Mouse (Mus musculus): ENCODE data around the gene Plk1. TPM values are rescaled to one million over a fixed set of nuclear protein-coding genes. Genes with fewer than 3 reads are reported as not detected.

The Plk1 gene
- polyA plus RNA-seq, 1 experiment from 2014 or later = 46.6 TPM

DNA sequence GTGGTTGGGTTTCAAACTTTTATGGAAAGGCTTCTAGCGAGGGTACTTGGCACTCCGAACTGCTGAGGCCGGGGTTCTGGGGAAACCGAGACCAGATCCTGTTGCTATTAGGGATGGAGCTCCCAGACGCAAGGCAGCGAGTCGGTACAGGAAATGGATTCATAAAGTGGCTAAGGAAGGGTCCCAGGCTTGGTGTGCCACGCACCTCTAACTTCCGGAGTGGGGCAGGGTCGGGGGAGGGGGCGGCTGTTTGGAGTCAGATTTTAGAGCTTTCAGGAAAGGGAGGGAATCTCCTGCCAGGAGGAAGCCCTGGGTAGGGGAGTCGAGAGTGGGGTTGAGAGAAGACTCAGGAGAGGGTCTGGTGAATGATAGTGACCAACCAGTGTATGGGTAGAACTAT is 798 bp downstream of the Plk1 start:
- peaks cover 7% of the 10 kb centered on the region; the same call in 1 of the 2 replicates for H3K36me3 ChIP-seq (ENCODE audit: insufficient read depth, low read length)
- peak overlapping the region; percentile 91 for H3K4me2 ChIP-seq (ENCODE audit: low read length)
- peak overlapping the region; percentile 65 for H3K4me3 ChIP-seq (replicated peaks; ENCODE audit: low read depth, low read length)
- H3K4me1 ChIP-seq (replicated peaks; ENCODE audit: insufficient read depth, low read length) = 0 out of 2 replicates have a peak, but pooled peaks cover 14% of the 10 kb centered on the region
- no peak for ATAC-seq (replicated peaks; ENCODE audit: low FRiP score, low read depth)
- no peaks in the 10 kb centered on the region for H3K9me3 ChIP-seq (replicated peaks; ENCODE audit: low read length)
- 2% methylated on average over 12 of the region's 12 CpGs for WGBS
- H3K27me3 ChIP-seq (ENCODE audit: insufficient read depth, low read length) = no peaks in the 10 kb centered on the region
- no peak for TF ChIP-seq CTCF (IDR thresholded peaks at IDR 0.05; ENCODE audit: low read depth)
- H3K27ac ChIP-seq = no peak overlapping the region
- peak overlapping the region; percentile 68 for H3K9ac ChIP-seq (ENCODE audit: low read depth, low read length)
- DNase-seq (ENCODE audit: low spot score) = peak; percentile 14

DNA sequence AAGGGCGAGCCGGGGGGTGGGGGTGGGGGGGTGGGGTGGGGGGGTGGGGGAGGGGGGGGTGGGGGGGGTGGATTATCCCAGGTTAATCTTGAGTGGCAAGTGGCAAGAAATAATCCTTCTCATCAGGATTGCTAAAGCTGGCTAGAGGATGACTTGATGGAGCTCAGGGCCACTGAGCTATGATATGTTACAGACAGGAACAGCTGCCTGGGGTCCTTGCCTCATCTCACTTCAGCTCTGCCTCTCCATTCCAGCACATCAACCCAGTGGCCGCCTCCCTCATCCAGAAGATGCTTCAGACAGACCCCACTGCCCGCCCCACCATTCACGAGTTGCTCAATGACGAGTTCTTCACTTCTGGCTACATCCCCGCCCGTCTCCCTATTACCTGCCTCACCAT is 4.5 kb downstream of the Plk1 start:
- no peaks in the 10 kb centered on the region for H3K9me3 ChIP-seq (replicated peaks; ENCODE audit: low read length)
- no peak for TF ChIP-seq CTCF (IDR thresholded peaks at IDR 0.05; ENCODE audit: low read depth)
- ATAC-seq (replicated peaks; ENCODE audit: low FRiP score, low read depth) (no peak), DNase-seq (ENCODE audit: low spot score) (no peak)
- no peak overlapping the region for H3K9ac ChIP-seq (ENCODE audit: low read depth, low read length)
- H3K27ac ChIP-seq = no peak overlapping the region
- 91% methylated on average over 8 of the region's 8 CpGs for WGBS
- H3K4me3 ChIP-seq (replicated peaks; ENCODE audit: low read depth, low read length) = no peak overlapping the region
- no peaks in the 10 kb centered on the region for H3K27me3 ChIP-seq (ENCODE audit: insufficient read depth, low read length)
- H3K4me1 ChIP-seq (replicated peaks; ENCODE audit: insufficient read depth, low read length) = 0 out of 2 replicates have a peak, but pooled peaks cover 7% of the 10 kb centered on the region
- peaks cover 25% of the 10 kb centered on the region for H3K36me3 ChIP-seq (ENCODE audit: insufficient read depth, low read length)
- H3K4me2 ChIP-seq (ENCODE audit: low read length) = no peak overlapping the region

DNA sequence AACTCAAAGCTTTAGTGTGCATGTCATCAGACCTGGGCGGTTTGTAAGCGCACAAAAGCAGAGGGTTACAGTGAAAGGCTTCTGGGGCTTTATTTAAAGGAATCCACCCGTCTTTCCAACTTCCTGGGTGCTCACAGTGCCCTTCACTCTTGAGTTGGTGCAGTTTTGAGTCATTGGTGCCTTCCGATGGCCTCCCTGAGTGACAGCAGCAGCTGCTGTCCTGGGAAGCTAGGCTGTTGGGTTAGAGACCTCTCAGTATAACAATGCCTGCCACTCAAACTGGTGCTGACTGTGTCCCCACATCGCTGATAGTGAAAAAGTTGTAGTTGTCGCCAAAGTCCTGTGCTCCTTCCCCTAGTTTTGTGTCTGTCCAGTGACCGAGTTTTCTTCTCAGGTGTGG is 8.0 kb downstream of the Plk1 start:
- no peak for TF ChIP-seq CTCF (IDR thresholded peaks at IDR 0.05; ENCODE audit: low read depth)
- no peaks in the 10 kb centered on the region for H3K9me3 ChIP-seq (replicated peaks; ENCODE audit: low read length)
- H3K4me2 ChIP-seq (ENCODE audit: low read length) = no peak overlapping the region
- DNase-seq (ENCODE audit: low spot score) (no peak), ATAC-seq (replicated peaks; ENCODE audit: low FRiP score, low read depth) (no peak)
- H3K4me3 ChIP-seq (replicated peaks; ENCODE audit: low read depth, low read length) = no peak overlapping the region
- H3K4me1 ChIP-seq (replicated peaks; ENCODE audit: insufficient read depth, low read length) = no peaks in the 10 kb centered on the region
- no peak overlapping the region for H3K9ac ChIP-seq (ENCODE audit: low read depth, low read length)
- no peak overlapping the region for H3K27ac ChIP-seq
- peaks cover 41% of the 10 kb centered on the region for H3K36me3 ChIP-seq (ENCODE audit: insufficient read depth, low read length)
- 94% methylated on average over 7 of the region's 7 CpGs for WGBS
- H3K27me3 ChIP-seq (ENCODE audit: insufficient read depth, low read length) = no peaks in the 10 kb centered on the region

DNA sequence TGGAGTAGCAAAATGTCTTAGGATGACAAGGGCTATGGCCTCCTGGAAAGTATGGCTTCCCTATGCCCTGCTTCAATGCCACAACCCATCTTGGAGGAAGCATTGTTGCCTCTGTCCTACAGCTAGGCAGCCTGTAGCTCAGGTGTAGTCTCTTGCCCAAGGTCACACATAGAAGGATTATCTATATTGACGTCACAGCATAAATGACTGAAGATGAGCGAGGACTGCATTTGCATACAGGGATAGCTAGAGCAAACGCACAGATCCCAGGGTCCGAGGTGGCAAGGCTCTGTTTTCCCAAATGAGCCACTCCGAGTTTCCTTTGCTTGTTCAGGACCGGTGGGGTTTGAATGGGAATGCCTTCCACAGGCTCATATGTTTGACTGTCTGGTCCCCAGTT is 11.5 kb downstream of the Plk1 start:
- Histone ChIP-seq H3K4me2 (ENCODE audit: low read length) (no peak overlapping the region), H3K4me3 (replicated peaks; ENCODE audit: low read depth, low read length) (no peak overlapping the region), H3K27me3 (ENCODE audit: insufficient read depth, low read length) (no peaks in the 10 kb centered on the region), H3K36me3 (ENCODE audit: insufficient read depth, low read length) (peaks cover 35% of the 10 kb centered on the region), H3K4me1 (replicated peaks; ENCODE audit: insufficient read depth, low read length) (no peaks in the 10 kb centered on the region), H3K9me3 (replicated peaks; ENCODE audit: low read length) (no peaks in the 10 kb centered on the region), H3K27ac (no peak overlapping the region), H3K9ac (ENCODE audit: low read depth, low read length) (no peak overlapping the region)
- WGBS = 83% methylated on average over 6 of the region's 6 CpGs
- TF ChIP-seq CTCF (IDR thresholded peaks at IDR 0.05; ENCODE audit: low read depth) = no peak
- ATAC-seq (replicated peaks; ENCODE audit: low FRiP score, low read depth) (no peak), DNase-seq (ENCODE audit: low spot score) (no peak)

DNA sequence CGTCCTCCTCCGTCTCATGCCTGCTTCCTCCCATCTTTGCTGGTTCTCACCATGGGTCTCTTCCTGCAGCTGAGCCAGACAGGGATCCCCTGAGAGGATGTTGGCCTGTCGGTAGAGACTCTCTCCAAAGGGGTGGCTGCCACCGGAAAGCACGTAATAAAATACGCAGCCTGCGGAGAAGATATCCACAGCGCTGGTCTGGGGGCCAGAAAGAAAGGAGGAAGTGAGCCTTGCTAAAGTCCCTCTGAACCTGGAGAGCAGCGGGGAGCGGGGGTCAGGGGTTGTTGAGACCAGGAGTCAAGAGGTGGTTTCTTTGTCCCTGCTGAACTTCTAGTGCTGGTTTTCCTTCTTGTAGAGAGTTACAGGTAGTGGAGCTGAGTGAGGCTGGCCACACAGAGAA is 12.4 kb downstream of the Plk1 start:
- Histone ChIP-seq H3K9me3 (replicated peaks; ENCODE audit: low read length) (no peaks in the 10 kb centered on the region), H3K4me2 (ENCODE audit: low read length) (no peak overlapping the region), H3K9ac (ENCODE audit: low read depth, low read length) (no peak overlapping the region), H3K4me3 (replicated peaks; ENCODE audit: low read depth, low read length) (no peak overlapping the region), H3K27me3 (ENCODE audit: insufficient read depth, low read length) (no peaks in the 10 kb centered on the region), H3K36me3 (ENCODE audit: insufficient read depth, low read length) (peaks cover 35% of the 10 kb centered on the region), H3K27ac (no peak overlapping the region), H3K4me1 (replicated peaks; ENCODE audit: insufficient read depth, low read length) (no peaks in the 10 kb centered on the region)
- 64% methylated on average over 10 of the region's 10 CpGs for WGBS
- DNase-seq (ENCODE audit: low spot score) (no peak), ATAC-seq (replicated peaks; ENCODE audit: low FRiP score, low read depth) (no peak)
- no peak for TF ChIP-seq CTCF (IDR thresholded peaks at IDR 0.05; ENCODE audit: low read depth)

DNA sequence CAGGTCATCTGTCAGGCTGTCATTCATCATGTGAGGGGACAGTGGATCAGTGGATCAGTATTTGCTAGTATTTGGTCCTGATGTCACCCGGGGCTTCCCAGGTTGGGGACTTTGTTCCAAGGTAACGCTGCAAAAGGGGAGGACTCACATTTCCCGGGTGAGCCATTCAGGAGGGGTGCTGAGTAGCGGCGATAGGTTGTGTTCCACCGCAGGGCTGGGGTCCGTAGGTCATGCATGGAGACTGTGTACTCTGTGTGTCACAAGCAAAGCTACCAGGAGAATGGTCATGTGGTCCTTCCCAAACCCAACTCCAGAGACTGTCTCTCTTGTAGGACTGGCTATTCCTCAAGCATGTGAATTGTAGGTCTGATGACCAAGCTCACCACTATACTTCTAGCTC is 21.5 kb downstream of the Plk1 start:
- WGBS = 88% methylated on average over 7 of the region's 7 CpGs
- no peak for TF ChIP-seq CTCF (IDR thresholded peaks at IDR 0.05; ENCODE audit: low read depth)
- no peak for DNase-seq (ENCODE audit: low spot score)
- Histone ChIP-seq H3K9ac (ENCODE audit: low read depth, low read length) (no peak overlapping the region), H3K36me3 (ENCODE audit: insufficient read depth, low read length) (no peaks in the 10 kb centered on the region), H3K4me1 (replicated peaks; ENCODE audit: insufficient read depth, low read length) (no peaks in the 10 kb centered on the region), H3K4me3 (replicated peaks; ENCODE audit: low read depth, low read length) (no peak overlapping the region), H3K9me3 (replicated peaks; ENCODE audit: low read length) (no peaks in the 10 kb centered on the region), H3K27me3 (ENCODE audit: insufficient read depth, low read length) (no peaks in the 10 kb centered on the region), H3K4me2 (ENCODE audit: low read length) (no peak overlapping the region), H3K27ac (no peak overlapping the region)
- no peak for ATAC-seq (replicated peaks; ENCODE audit: low FRiP score, low read depth)

DNA sequence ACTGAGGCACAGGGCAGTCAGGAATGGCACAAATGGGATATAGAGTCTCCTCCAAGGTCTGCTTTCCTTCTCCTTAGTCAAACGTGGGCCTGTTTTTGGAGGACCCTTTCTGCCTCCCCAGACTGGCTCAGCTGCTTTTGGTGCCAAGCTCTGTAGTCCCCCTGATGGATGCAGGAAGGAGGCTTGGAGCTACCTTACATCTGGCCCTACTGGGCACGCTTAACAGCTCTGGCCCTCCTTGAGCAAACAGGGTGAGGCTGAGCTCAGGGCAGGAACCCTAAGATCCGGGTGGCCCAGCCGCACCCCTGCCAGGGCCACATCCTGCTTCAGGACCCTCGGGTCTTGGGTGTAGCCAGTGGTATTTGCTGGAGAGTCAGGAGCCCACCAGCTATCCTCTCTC is 25.3 kb downstream of the Plk1 start:
- ATAC-seq (replicated peaks; ENCODE audit: low FRiP score, low read depth) (no peak), DNase-seq (ENCODE audit: low spot score) (no peak)
- H3K4me2 ChIP-seq (ENCODE audit: low read length) = no peak overlapping the region
- no peak overlapping the region for H3K27ac ChIP-seq
- 65% methylated on average over 5 of the region's 5 CpGs for WGBS
- no peak for TF ChIP-seq CTCF (IDR thresholded peaks at IDR 0.05; ENCODE audit: low read depth)
- no peaks in the 10 kb centered on the region for H3K27me3 ChIP-seq (ENCODE audit: insufficient read depth, low read length)
- no peak overlapping the region for H3K9ac ChIP-seq (ENCODE audit: low read depth, low read length)
- H3K4me1 ChIP-seq (replicated peaks; ENCODE audit: insufficient read depth, low read length) = no peaks in the 10 kb centered on the region
- no peaks in the 10 kb centered on the region for H3K36me3 ChIP-seq (ENCODE audit: insufficient read depth, low read length)
- no peaks in the 10 kb centered on the region for H3K9me3 ChIP-seq (replicated peaks; ENCODE audit: low read length)
- no peak overlapping the region for H3K4me3 ChIP-seq (replicated peaks; ENCODE audit: low read depth, low read length)
